Mouse (Mus musculus) kidney, adult 2 months (tissue): ENCODE results near the gene Creb1. TPM values are rescaled to one million over a fixed set of nuclear protein-coding genes. Genes with fewer than 3 reads are reported as not detected.

Experiments
- DNase-seq: peaks from one replicate; pipeline ENCODE4 v3.0.0; 2021
- H3K27ac ChIP-seq: fragments of 200-500 bp; 2 replicates; pipeline ENCODE4 v1.5.1; 2012; ENCODE audit warnings: low read depth, low read length, control low read depth, inconsistent platforms; ENCODE audit not compliant: insufficient read depth
- H3K27me3 ChIP-seq: fragments of 200-500 bp; replicated peaks from 2 replicates; pipeline ENCODE4 v1.6.1; 2012; ENCODE audit warnings: mild to moderate bottlenecking, moderate library complexity, low read length, inconsistent platforms; ENCODE audit not compliant: control insufficient read depth, insufficient read depth
- H3K36me3 ChIP-seq: fragments of 200-500 bp; 2 replicates; pipeline ENCODE4 v1.6.1; 2012; ENCODE audit warnings: mild to moderate bottlenecking, moderate library complexity, low read length, inconsistent platforms; ENCODE audit not compliant: control insufficient read depth, insufficient read depth
- H3K4me1 ChIP-seq: fragments of 200-500 bp; 2 replicates; pipeline ENCODE4 v1.6.1; 2011; ENCODE audit warnings: low read length; ENCODE audit not compliant: control insufficient read depth, insufficient read depth
- H3K4me3 ChIP-seq: fragments of 200-500 bp; 2 replicates; pipeline ENCODE4 v1.5.1; 2011; ENCODE audit warnings: mild to moderate bottlenecking, low read depth, low read length, control low read depth; ENCODE audit not compliant: insufficient read depth
- CTCF ChIP-seq: fragments of 200-500 bp; conservative IDR thresholded peaks from 2 replicates; pipeline ENCODE4 v1.5.1; 2011; ENCODE audit warnings: low read depth, mild to moderate bottlenecking, control low read depth, low read length, moderate library complexity, mixed read lengths; ENCODE audit not compliant: insufficient read depth, insufficient read length
- POLR2A ChIP-seq: fragments of 200-500 bp; IDR thresholded peaks from one replicate; pipeline ENCODE4 v1.6.1; 2011; ENCODE audit warnings: low read depth, low read length, control low read depth
- WGBS: fragments of 180-500 bp; shearing (Covaris S2); methylation state at CpG from one replicate; pipeline ENCODE4 v1.1.7; 2018; 5-methylcytosine and 5-hydroxymethylcytosine counted together
- polyA plus RNA-seq: library from polyadenylated mRNA; depleted of rRNA; stranded (reverse); fragments of >200 nt; gene quantifications from 2 replicates; pipeline ENCODE4 v1.2.3, GENCODE M21; 2012

Creb1 gene
- polyA plus RNA-seq, 1 experiment, result 12.5 TPM

DNA sequence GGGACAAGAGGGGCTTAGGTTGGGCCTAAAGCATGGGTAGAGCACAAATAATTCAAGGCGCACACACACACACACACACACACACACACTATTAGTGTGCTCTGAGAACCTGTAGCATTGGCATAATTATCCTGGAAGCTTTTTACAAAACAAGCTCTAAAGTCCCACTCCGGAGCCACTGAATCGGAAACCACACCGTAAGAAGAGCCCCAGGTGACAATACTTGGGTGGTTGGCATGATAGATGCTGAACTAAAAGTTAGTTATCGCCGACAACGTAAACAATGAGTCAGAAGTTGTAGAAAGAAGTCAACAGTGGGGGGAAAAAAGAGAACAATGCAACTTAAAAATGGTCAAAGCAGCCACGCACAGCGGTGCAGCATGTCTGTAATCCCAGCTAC lies 81.9 kb downstream of the Creb1 start:
- Histone ChIP-seq H3K4me1 (no peaks in the 10 kb centered on the region; the same call in 1 of the 2 replicates), H3K36me3 (no peaks in the 10 kb centered on the region), H3K27ac (no peak overlapping the region), H3K4me3 (no peak overlapping the region), H3K27me3 (no peaks in the 10 kb centered on the region)
- no peak for DNase-seq
- TF ChIP-seq POLR2A, result no peak
- TF ChIP-seq CTCF, result no peak
- WGBS, result 86% methylated on average over 9 of the region's 9 CpGs

DNA sequence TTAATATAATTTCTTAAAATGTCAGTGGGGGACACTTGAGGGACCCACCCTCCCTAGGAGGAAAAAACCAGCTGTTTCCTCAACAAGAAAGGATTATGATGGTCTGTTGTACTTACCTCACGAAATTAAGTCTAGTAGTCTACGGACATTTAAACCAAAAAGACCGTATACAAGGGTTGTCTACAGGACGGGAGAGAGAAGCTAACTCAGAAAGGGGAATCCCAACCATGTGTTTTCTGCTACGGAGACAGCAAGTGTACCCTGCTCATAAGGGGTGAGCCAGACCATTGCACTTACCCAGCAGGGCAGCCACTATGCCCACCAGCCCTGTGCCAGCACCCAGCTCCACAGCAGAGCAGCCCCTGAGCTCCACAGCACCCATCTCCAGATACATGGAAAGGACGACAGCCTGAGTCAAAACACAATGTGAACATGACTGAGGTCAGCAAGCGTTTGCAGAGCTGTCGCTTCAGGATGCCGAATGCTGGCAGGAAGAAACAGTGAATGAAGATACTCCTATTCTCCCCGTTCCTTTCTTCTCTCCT lies 82.4 kb downstream of the Creb1 start:
- Histone ChIP-seq H3K4me3 (no peak overlapping the region), H3K27me3 (no peaks in the 10 kb centered on the region), H3K36me3 (no peaks in the 10 kb centered on the region), H3K27ac (no peak overlapping the region), H3K4me1 (no peaks in the 10 kb centered on the region; the same call in 1 of the 2 replicates)
- no peak for DNase-seq
- no peak for TF ChIP-seq POLR2A
- no peak for TF ChIP-seq CTCF
- WGBS, result 82% methylated on average over 10 of the region's 10 CpGs

DNA sequence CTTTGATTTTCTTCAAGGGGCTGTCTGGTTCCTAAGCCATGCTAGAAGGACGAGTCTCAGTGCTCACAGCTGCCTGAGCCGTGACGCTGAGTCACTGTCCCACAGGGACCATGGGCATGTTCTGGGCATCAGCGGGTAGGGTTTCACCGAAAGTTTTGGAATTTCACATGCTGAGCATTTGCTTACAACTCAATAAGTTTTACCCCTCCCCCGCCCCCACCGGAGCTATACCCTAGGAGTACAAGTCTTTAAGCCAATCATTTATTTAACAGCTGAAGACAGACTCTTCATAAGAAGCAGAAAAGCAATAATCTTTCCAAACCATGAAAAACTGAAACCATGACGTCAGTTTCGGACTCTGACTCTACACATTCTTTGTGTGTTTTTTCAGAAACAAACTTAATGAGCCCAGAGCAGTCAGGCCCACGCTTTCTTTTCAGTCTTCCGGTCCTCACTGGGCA lies 83.1 kb downstream of the Creb1 start:
- Histone ChIP-seq H3K4me3 (no peak overlapping the region; the same call in 1 of the 2 replicates), H3K4me1 (peaks cover 1% of the 10 kb centered on the region), H3K36me3 (no peaks in the 10 kb centered on the region), H3K27ac (no peak overlapping the region), H3K27me3 (no peaks in the 10 kb centered on the region)
- 50% methylated on average over 11 of the region's 11 CpGs for WGBS
- TF ChIP-seq POLR2A (no peak), CTCF (no peak)
- no peak for DNase-seq

DNA sequence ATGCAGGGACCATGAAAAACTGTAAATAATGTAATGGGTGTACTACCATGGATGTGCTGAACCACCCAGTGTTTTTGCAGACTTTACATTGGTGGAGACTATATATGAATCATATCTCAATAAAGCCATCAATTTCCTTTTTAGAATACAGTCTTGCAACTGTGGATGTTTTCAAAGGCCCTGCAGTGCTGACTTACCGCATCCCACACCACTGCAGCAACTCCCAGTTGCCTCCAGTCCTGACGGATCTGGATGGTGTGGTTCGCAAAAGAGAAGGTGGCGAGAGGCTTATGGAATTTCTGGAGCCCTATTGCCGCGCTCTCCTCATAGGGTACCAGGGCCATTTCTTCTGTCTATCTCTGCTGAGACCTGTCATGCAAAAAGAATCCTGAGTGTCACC lies 83.6 kb downstream of the Creb1 start:
- 61% methylated on average over 6 of the region's 6 CpGs for WGBS

DNA sequence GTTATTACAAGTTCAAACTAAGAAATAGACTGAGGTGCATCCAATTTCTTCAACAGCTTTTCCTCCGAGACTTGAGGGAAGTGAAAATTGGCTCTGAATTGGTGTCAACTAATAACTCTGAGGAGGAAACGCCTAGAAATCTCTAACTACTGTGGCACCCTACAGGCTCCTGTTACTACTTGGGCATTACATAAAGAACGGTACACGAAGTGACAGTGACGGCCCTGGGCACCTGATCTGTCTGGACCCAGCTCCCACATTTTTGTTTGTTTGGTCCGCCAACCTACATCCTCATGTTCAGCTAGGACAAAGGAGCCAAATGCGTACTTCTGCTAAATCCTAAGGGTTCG lies 84.1 kb downstream of the Creb1 start:
- H3K4me1 ChIP-seq, result peaks cover 4% of the 10 kb centered on the region
- no peaks in the 10 kb centered on the region for H3K36me3 ChIP-seq
- TF ChIP-seq CTCF (no peak), POLR2A (no peak)
- peak overlapping the region; percentile 90 for H3K4me3 ChIP-seq
- peak overlapping the region; percentile 52 for H3K27ac ChIP-seq
- H3K27me3 ChIP-seq, result no peaks in the 10 kb centered on the region
- 3% methylated on average over 8 of the region's 8 CpGs for WGBS
- no peak for DNase-seq

More for the DNA sequence above, 83.6 kb downstream of the Creb1 start:
- no peak overlapping the region for H3K4me3 ChIP-seq
- H3K4me1 ChIP-seq, result peaks cover 4% of the 10 kb centered on the region
- H3K36me3 ChIP-seq, result no peaks in the 10 kb centered on the region
- no peak for TF ChIP-seq POLR2A
- no peak for TF ChIP-seq CTCF
- no peak for DNase-seq
- H3K27me3 ChIP-seq, result no peaks in the 10 kb centered on the region
- no peak overlapping the region for H3K27ac ChIP-seq

DNA sequence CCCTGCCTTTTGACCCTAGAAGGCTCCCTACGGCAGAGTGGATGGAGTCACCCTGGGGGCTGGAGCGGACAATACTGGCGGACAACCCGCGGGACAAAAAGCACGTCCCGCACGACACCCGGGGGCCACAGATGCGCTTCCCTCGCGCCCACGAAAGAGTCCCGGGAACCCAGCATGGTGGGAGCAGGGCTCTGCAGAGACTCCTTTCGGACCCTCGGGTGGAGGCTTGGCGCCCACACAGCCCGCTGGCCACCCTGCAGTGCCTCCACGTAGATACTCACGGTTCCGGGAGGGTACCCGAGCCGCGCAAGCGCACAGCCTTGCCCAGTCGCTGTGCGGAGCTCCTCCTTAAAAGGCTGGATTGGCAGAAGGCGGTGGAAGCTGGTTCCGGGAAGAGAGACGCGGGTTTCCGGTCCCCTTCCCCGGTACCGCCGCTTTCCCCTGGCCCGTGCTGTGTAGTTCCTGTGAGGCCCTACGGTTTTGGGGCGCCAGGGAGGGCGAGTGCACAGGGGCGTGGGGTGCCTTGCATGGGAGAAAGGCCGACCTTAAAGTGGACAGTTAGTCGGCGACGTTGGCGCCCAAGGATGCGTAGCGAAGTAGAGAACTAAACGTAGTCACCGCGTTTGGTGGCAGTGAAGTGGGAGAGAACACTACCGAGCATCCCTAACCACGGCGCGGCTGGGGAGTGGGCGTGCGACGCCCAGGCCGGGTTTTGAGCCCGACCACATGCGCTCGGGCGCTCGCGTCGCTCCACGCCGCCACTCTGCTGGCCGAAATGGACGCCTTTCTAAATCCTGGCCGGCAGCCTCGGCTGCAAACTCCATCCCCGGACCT lies 84.7 kb downstream of the Creb1 start, which contains the start of gene Mettl21a:
TSS of gene Mettl21a (minus strand) at position 362 of the 834 bp plus-strand sequence.
- Histone ChIP-seq H3K27ac (peak within 1 kb of the TSS; percentile 93), H3K36me3 (no peaks in the 10 kb centered on the region), H3K27me3 (no peaks in the 10 kb centered on the region), H3K4me3 (peak within 1 kb of the TSS; percentile 90), H3K4me1 (peaks cover 4% of the 10 kb centered on the region)
- DNase-seq, result peak; percentile 95
- peak; percentile 61 for TF ChIP-seq POLR2A
- TF ChIP-seq CTCF, result no peak
- under 1% methylated on average over 72 of the region's 72 CpGs for WGBS

DNA sequence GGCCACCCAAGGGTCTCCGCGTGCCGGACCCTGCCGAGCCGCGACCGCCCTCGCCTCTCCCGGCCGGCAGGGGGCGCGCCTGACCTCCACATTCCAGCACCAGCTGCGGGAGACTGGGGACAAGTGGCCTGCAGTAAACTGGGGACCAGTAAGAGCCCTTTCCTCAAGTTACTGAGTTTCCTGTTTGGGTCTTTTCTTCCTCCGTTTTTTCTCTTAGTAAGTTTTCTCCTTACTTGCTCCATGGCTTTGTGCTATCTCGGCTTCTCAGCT lies 85.2 kb downstream of the Creb1 start:
- Histone ChIP-seq H3K4me1 (peaks cover 4% of the 10 kb centered on the region), H3K27ac (peak overlapping the region; percentile 93), H3K4me3 (peak overlapping the region; percentile 90), H3K27me3 (no peaks in the 10 kb centered on the region), H3K36me3 (no peaks in the 10 kb centered on the region)
- TF ChIP-seq POLR2A (no peak), CTCF (peak; percentile 75)
- WGBS, result under 1% methylated on average over 15 of the region's 15 CpGs
- DNase-seq, result peak; percentile 88
